Mouse (Mus musculus) neural tube, embryonic 11.5 days (tissue): Measurements from ENCODE around the gene Ces5a. TPM values are rescaled to one million over a fixed set of nuclear protein-coding genes. Genes with fewer than 3 reads are reported as not detected.

Experiments used
- ATAC-seq: fragments of 200-750 bp; cut with Nextera tagmentation; 2 replicates; pipeline ENCODE4 v1.8.0; 2017; ENCODE audit warnings: moderate number of reproducible peaks, mild to moderate bottlenecking, moderate TSS enrichment, moderate library complexity; ENCODE audit not compliant: insufficient read depth, low FRiP score, low TSS enrichment
- DNase-seq: peaks from one replicate; pipeline ENCODE4 v3.0.0-alpha.2; 2015; ENCODE audit warnings: low spot score
- H3K27ac ChIP-seq: fragments of 300-500 bp; sonication (generic); 2 replicates; pipeline ENCODE4 v1.5.1; 2014; ENCODE audit warnings: low read depth, mild to moderate bottlenecking, low read length
- H3K27me3 ChIP-seq: fragments of 300-500 bp; sonication (generic); 2 replicates; pipeline ENCODE4 v1.6.1; 2014; ENCODE audit warnings: mild to moderate bottlenecking, low read length, mixed read lengths; ENCODE audit not compliant: control insufficient read depth, insufficient read depth
- H3K36me3 ChIP-seq: fragments of 300-500 bp; sonication (generic); 2 replicates; pipeline ENCODE4 v1.6.1; 2014; ENCODE audit warnings: mild to moderate bottlenecking, low read length, moderate library complexity, mixed read lengths; ENCODE audit not compliant: control insufficient read depth, insufficient read depth
- H3K4me1 ChIP-seq: fragments of 300-500 bp; sonication (generic); 2 replicates; pipeline ENCODE4 v1.6.1; 2014; ENCODE audit warnings: low read length, mixed read lengths; ENCODE audit not compliant: control insufficient read depth, insufficient read depth
- H3K4me2 ChIP-seq: fragments of 300-500 bp; sonication (generic); 2 replicates; pipeline ENCODE4 v1.6.1; 2014; ENCODE audit warnings: low read depth, mild to moderate bottlenecking, moderate library complexity
- H3K4me3 ChIP-seq: fragments of 300-500 bp; sonication (generic); 2 replicates; pipeline ENCODE4 v1.5.1; 2014; ENCODE audit warnings: low read depth, low read length
- H3K9ac ChIP-seq: fragments of 300-500 bp; sonication (generic); 2 replicates; pipeline ENCODE4 v1.6.1; 2014; ENCODE audit warnings: mild to moderate bottlenecking, low read length
- H3K9me3 ChIP-seq: fragments of 300-500 bp; sonication (generic); 2 replicates; pipeline ENCODE4 v1.6.1; 2016; ENCODE audit warnings: low read length; ENCODE audit not compliant: control insufficient read depth
- WGBS: fragments of 180-500 bp; shearing (Covaris S2); extraction: QIAGEN DNeasy Blood & Tissue Kit; methylation state at CpG from one replicate; pipeline ENCODE4 v1.1.7; 2014; 5-methylcytosine and 5-hydroxymethylcytosine counted together
- polyA plus RNA-seq: library from polyadenylated mRNA; unstranded; fragments of >200 nt; fragmentation: Nextera tagmentation; extraction: Ambion mirVana; gene quantifications from 2 replicates; pipeline ENCODE4 v1.2.1, GENCODE M21; 2014

Gene Ces5a
- polyA plus RNA-seq, 1 experiment from 2014 or later: not detected

DNA sequence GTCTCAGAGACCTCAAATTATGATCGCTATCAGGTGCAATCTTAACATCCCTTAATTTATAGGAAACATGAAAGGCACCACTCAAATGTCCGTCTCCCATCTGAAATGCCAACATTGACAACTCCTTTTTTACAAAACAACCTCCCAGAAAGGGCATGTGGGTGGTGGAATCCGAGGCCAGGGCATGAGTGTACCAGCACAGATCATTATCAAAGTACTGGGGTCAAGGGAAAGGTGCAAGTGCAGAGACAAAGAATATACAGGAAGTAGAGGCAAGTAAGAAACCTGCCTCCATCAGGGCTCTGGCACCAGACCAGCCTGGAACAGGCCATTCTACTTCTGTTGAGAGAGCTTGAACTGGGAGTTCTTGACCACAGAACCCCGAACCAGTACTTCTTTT is 29.0 kb upstream of the Ces5a start:
- ATAC-seq (no peak), DNase-seq (no peak)
- 82% methylated on average over 4 of the region's 4 CpGs for WGBS
- Histone ChIP-seq H3K9ac (no peak overlapping the region), H3K27ac (no peak overlapping the region), H3K27me3 (no peaks in the 10 kb centered on the region), H3K4me3 (no peak overlapping the region), H3K36me3 (no peaks in the 10 kb centered on the region), H3K4me2 (no peak overlapping the region), H3K9me3 (no peaks in the 10 kb centered on the region), H3K4me1 (peaks cover 4% of the 10 kb centered on the region; the same call in 1 of the 2 replicates)

DNA sequence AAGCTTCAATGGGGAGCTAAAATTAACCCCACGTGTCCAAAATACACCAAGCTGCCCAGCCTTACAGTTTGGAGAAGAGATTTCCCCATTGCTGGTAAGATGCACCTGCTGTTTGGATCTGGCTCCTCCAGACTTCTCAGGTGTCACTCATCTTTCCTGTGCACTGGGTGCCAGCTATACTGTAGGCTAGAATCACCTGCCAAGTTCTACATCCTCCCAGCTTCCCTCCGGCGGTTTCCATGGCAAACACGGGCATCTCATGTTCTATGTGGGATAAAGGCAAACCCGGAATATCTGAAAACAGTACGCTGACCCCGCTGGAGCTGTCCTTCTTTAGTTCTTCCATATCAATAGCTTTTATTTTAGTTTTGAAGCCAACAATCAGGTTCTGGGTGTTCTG is 27.9 kb upstream of the Ces5a start:
- ATAC-seq (no peak), DNase-seq (no peak)
- Histone ChIP-seq H3K9ac (no peak overlapping the region), H3K4me1 (no peaks in the 10 kb centered on the region), H3K27ac (no peak overlapping the region), H3K4me2 (no peak overlapping the region), H3K4me3 (no peak overlapping the region), H3K27me3 (no peaks in the 10 kb centered on the region), H3K36me3 (no peaks in the 10 kb centered on the region), H3K9me3 (no peaks in the 10 kb centered on the region)
- 86% methylated on average over 7 of the region's 7 CpGs for WGBS

DNA sequence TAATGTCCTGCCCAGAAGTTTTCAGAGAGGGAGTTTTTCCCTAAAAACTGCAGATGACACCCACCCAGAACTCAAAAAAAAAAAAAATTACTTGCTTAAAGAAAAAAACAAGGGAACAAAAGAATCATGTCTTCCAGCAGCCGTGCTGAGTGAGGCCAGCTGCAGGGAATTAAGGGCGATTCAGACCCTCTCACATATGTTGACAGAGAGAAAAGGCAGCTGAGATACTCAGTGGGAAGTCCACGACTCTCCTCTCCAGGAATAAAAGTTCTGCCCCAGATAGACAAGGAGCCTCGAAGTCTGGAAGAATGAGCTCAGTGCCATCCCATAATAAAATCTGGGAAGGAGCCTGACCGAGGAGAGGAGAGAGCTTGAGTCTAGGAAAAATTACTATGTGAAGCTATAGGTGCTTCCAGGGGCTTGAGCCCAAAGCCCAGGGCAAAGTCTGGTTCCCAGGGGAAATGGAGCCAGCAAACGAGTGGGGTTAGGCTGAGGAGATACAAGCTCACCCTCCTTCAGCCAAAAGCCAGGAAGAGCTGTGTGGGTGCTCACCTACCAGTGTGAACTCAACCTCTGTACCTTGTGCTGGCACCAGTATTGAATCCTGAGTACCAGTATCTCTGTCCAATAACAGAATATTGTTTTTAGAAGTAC is 27.1 kb upstream of the Ces5a start:
- Histone ChIP-seq H3K9ac (no peak overlapping the region), H3K9me3 (no peaks in the 10 kb centered on the region), H3K27ac (no peak overlapping the region), H3K4me1 (no peaks in the 10 kb centered on the region), H3K4me2 (no peak overlapping the region), H3K4me3 (no peak overlapping the region), H3K36me3 (no peaks in the 10 kb centered on the region), H3K27me3 (no peaks in the 10 kb centered on the region)
- ATAC-seq (no peak), DNase-seq (no peak)
- 41% methylated on average over 6 of the region's 6 CpGs for WGBS

DNA sequence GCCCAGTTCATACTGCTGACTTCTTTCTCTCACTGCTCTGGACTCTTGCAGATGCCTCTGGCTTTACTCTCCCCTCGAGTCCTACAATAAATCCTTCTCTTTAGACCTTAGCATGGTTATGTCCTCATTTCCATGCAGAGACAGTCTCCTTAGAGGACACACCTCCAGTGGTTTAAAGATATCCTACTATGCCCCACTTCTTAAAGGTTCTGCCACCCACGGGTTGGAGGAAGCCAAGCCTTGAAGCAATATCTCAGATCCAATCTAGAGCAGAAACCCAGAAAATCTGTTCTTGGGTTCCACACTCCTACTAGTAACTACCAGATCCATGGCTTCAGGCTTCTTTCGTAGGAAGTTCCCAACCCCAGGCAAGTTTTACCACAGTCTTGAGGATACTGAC is 25.6 kb upstream of the Ces5a start:
- no peak overlapping the region for H3K27ac ChIP-seq
- no peaks in the 10 kb centered on the region for H3K4me1 ChIP-seq
- no peak overlapping the region for H3K9ac ChIP-seq
- 85% methylated on average over 3 of the region's 3 CpGs for WGBS
- DNase-seq: no peak
- H3K4me3 ChIP-seq: no peak overlapping the region
- H3K9me3 ChIP-seq: no peaks in the 10 kb centered on the region
- H3K4me2 ChIP-seq: no peak overlapping the region
- H3K36me3 ChIP-seq: no peaks in the 10 kb centered on the region
- ATAC-seq: no peak
- no peaks in the 10 kb centered on the region for H3K27me3 ChIP-seq

DNA sequence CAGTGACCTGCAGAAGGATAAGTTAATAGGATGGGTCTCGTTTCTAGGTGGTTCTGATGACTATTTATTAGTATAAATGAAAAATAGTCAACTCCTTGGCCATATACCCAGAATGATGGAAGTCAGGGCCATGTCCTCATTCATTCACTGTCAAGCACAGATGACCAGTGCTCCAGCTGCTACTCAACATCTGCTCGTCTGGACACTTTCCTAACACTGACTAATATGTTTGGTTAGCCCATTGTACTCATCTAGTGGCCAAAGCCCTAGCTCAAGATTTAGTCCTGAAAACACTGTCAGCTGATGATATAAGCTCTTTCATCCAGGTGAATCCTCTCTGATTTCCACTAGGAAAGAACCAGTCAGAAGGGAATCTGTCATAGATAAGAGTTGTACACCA is 24.1 kb upstream of the Ces5a start:
- Histone ChIP-seq H3K9me3 (no peaks in the 10 kb centered on the region), H3K4me2 (no peak overlapping the region), H3K27ac (no peak overlapping the region), H3K4me1 (no peaks in the 10 kb centered on the region), H3K36me3 (no peaks in the 10 kb centered on the region), H3K4me3 (no peak overlapping the region), H3K27me3 (no peaks in the 10 kb centered on the region), H3K9ac (no peak overlapping the region)
- no peak for DNase-seq
- 75% methylated on average over 2 of the region's 2 CpGs for WGBS
- ATAC-seq: no peak

DNA sequence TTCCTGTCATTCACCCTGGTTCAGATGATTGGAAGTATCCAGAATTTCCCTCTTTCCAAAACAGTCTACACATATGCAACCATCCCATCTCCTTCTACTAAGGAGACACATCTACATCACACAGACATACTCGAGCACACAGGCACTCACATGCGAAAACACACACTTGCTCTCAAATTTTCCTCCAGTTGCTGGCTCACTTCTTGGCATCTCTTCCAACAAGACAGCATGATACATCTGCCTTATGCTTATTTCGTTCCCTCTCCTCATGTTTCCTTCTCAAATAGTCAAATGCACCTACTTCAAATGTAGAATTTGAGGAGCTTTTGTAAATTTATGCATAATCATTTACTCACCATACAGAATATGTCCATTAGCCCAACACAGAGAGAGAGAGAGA is 33.0 kb downstream of the Ces5a start:
- Histone ChIP-seq H3K27me3 (no peaks in the 10 kb centered on the region), H3K4me3 (no peak overlapping the region), H3K36me3 (no peaks in the 10 kb centered on the region), H3K4me1 (no peaks in the 10 kb centered on the region), H3K9me3 (no peaks in the 10 kb centered on the region), H3K4me2 (no peak overlapping the region), H3K27ac (no peak overlapping the region), H3K9ac (no peak overlapping the region)
- ATAC-seq: no peak
- 83% methylated on average over 3 of the region's 3 CpGs for whole genome bisulfite sequencing
- no peak for DNase-seq

DNA sequence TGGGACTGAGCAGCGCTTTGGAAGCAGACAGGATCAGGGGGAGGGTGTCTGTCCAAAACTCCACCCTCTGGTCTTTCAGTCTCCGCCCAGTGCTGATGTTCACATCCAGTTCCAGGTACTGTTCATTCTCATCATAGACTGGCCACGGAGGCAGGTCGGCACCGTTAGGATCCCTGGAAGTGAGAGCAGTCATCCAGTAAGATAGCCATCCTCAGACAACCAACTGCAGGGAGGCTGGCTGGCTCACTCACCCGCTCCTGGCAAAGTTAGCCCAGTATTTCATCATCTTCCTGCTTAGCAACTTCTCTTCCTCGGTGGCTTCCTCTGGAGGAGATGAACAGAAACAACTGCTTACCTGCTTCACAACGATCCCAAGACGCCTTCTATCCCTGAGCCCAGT is 36.2 kb downstream of the Ces5a start:
- Histone ChIP-seq H3K27me3 (no peaks in the 10 kb centered on the region), H3K27ac (no peak overlapping the region), H3K36me3 (no peaks in the 10 kb centered on the region), H3K4me3 (no peak overlapping the region), H3K9ac (no peak overlapping the region; the same call in 1 of the 2 replicates), H3K4me2 (no peak overlapping the region), H3K9me3 (no peaks in the 10 kb centered on the region), H3K4me1 (no peaks in the 10 kb centered on the region)
- WGBS: 45% methylated on average over 9 of the region's 9 CpGs
- DNase-seq (no peak), ATAC-seq (no peak)

DNA sequence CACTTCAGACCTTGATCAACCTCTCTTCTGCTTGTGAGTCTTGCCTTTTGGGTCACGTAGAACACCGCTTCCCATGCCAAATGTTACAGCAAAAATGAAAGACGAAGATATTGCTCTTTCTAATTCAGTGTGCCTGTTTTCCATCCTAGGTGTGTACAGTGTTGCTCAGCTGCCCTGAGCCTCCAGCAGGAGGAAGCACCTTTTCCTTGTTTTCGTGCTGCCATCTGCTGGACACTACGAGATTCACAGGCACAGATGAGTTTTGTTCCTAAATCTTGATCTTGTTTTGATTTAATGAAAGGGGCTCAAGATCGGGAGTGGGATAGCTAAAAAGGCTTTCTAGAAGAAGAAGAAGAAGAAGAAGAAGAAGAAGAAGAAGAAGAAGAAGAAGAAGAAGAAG is 40.3 kb downstream of the Ces5a start:
- Histone ChIP-seq H3K9me3 (no peaks in the 10 kb centered on the region), H3K4me1 (no peaks in the 10 kb centered on the region), H3K4me3 (no peak overlapping the region), H3K9ac (no peak overlapping the region), H3K27ac (no peak overlapping the region), H3K27me3 (no peaks in the 10 kb centered on the region), H3K4me2 (no peak overlapping the region), H3K36me3 (no peaks in the 10 kb centered on the region)
- DNase-seq (peak; percentile 72), ATAC-seq (no peak)
- 27% methylated on average over 6 of the region's 6 CpGs for WGBS

DNA sequence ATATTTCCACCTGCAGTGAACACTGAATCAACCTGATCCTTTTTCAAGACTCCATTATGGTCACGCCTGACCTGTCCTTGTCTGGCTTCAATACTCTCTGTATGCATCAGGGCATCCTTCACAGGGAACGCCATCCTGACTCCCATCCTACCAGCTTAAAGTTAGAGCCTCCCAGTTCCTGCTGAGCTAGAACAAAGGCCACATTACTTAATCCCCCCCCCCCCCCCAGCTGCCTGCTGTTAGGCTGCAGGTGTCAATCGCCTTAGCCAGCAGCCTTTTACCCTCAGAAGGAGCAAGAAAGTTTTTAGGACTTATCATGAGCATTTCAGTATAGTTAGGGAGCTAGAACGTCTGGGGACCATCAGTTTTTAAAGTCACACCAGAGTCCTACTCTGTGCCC is 46.9 kb downstream of the Ces5a start:
- H3K27ac ChIP-seq: no peak overlapping the region
- no peaks in the 10 kb centered on the region for H3K36me3 ChIP-seq
- WGBS: 9% methylated on average over 4 of the region's 4 CpGs
- no peak overlapping the region for H3K4me2 ChIP-seq
- DNase-seq: no peak
- H3K4me1 ChIP-seq: no peaks in the 10 kb centered on the region
- H3K9me3 ChIP-seq: no peaks in the 10 kb centered on the region
- no peak overlapping the region for H3K4me3 ChIP-seq
- no peak for ATAC-seq
- H3K27me3 ChIP-seq: no peaks in the 10 kb centered on the region
- no peak overlapping the region for H3K9ac ChIP-seq
